Mouse (Mus musculus) heart, adult 2 months (tissue): ENCODE measurements around the gene Apon. TPM values are rescaled to one million over a fixed set of nuclear protein-coding genes. Genes with fewer than 3 reads are reported as not detected.
A peak's percentile ranks its signal among the peaks of the same experiment; 100 is the strongest.

Experiments used
- DNase-seq, 2 experiments: peaks; one replicate each; pipeline ENCODE4 v3.0.0; 2021
- H3K27ac ChIP-seq: fragments of 200-600 bp; 2 replicates; pipeline ENCODE4 v1.8.1; 2022
- H3K27me3 ChIP-seq: fragments of 200-500 bp; 2 replicates; pipeline ENCODE4 v1.6.1; 2012; ENCODE audit warnings: mild to moderate bottlenecking, low read length, inconsistent platforms, mixed read lengths; ENCODE audit not compliant: control insufficient read depth, insufficient read depth
- H3K36me3 ChIP-seq: fragments of 200-500 bp; 2 replicates; pipeline ENCODE4 v1.6.1; 2012; ENCODE audit warnings: low read length, inconsistent platforms; ENCODE audit not compliant: control insufficient read depth, insufficient read depth
- H3K4me1 ChIP-seq: fragments of 200-500 bp; 2 replicates; pipeline ENCODE4 v1.6.1; 2011; ENCODE audit warnings: low read length; ENCODE audit not compliant: control insufficient read depth, insufficient read depth
- H3K4me3 ChIP-seq: fragments of 200-600 bp; 2 replicates; pipeline ENCODE4 v1.8.1; 2022
- H3K79me2 ChIP-seq: fragments of 200-500 bp; replicated peaks from 2 replicates; pipeline ENCODE4 v1.6.1; 2012; ENCODE audit warnings: mild to moderate bottlenecking, inconsistent platforms, low read length, moderate library complexity, mixed read lengths; ENCODE audit not compliant: control insufficient read depth, insufficient read depth
- H3K9ac ChIP-seq: fragments of 200-500 bp; 2 replicates; pipeline ENCODE4 v1.6.1; 2012; ENCODE audit warnings: low read depth, mild to moderate bottlenecking, control low read depth, inconsistent platforms, low read length, mixed read lengths
- CTCF ChIP-seq: fragments of 200-600 bp; IDR thresholded peaks from 2 replicates; pipeline ENCODE4 v1.8.1; 2022; ENCODE audit warnings: antibody characterized with exemption, mild to moderate bottlenecking, moderate library complexity
- EP300 ChIP-seq: fragments of 200-500 bp; IDR thresholded peaks from 2 replicates; pipeline ENCODE4 v1.6.1; 2011; ENCODE audit warnings: low read depth, low read length, control low read depth; ENCODE audit not compliant: insufficient read depth
- POLR2A ChIP-seq: fragments of 200-500 bp; IDR thresholded peaks from 2 replicates; pipeline ENCODE4 v1.6.1; 2011; ENCODE audit warnings: mild to moderate bottlenecking, low read depth, low read length, control low read depth; ENCODE audit not compliant: insufficient read depth
- WGBS: fragments of 180-500 bp; shearing (Covaris S2); methylation state at CpG from one replicate; pipeline ENCODE4 v1.1.7; 2018; 5-methylcytosine and 5-hydroxymethylcytosine counted together
- intact Hi-C: fragments of 180-260 bp; cut with DNase I; formaldehyde crosslinking; loops from one replicate; pipeline ENCODE4 v1.15.1; 2025
- polyA plus RNA-seq: library from polyadenylated mRNA; depleted of rRNA; stranded (reverse); fragments of >200 nt; gene quantifications from 2 replicates; pipeline ENCODE4 v1.2.3, GENCODE M21; 2012
- total RNA-seq, 2 experiments: library from RNA; stranded (reverse); gene quantifications; 2 replicates each; pipeline ENCODE4 v1.2.3; 2021

The Apon gene
- total and polyA plus RNA-seq, 3 experiments, result not detected

DNA sequence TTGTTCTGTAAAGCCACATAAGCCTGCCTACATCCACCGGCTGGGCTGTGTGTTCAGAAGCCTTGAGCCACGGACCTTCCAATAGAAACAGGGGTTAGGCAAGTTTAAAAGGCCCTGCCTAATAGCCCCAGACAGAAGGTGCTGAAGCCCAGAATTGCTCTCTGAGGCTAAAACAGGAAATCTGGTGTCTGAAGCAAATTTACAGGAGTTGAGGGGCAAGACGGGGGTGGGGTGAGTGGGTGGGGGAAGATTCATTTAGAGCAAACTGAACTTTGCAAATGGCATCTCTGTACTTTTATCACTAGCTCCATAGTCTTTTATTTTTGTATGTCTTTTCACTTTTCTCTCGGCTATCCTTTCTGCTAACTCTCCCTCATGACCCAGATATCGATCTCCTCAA, 22.8 kb upstream of the Apon start:
- DNase-seq, result no peak
- TF ChIP-seq CTCF (no peak), POLR2A (no peak), EP300 (no peak)
- intact Hi-C loops, result no loop called here
- H3K27ac ChIP-seq, result peak overlapping the region; percentile 85
- no peaks in the 10 kb centered on the region for H3K27me3 ChIP-seq
- no peaks in the 10 kb centered on the region for H3K36me3 ChIP-seq
- peak overlapping the region; percentile 91 for H3K4me3 ChIP-seq
- H3K79me2 ChIP-seq, result no peaks in the 10 kb centered on the region
- H3K9ac ChIP-seq, result no peak overlapping the region
- WGBS, result 17% methylated on average over 5 of the region's 5 CpGs
- peaks cover 1% of the 10 kb centered on the region; the same call in 1 of the 2 replicates for H3K4me1 ChIP-seq

DNA sequence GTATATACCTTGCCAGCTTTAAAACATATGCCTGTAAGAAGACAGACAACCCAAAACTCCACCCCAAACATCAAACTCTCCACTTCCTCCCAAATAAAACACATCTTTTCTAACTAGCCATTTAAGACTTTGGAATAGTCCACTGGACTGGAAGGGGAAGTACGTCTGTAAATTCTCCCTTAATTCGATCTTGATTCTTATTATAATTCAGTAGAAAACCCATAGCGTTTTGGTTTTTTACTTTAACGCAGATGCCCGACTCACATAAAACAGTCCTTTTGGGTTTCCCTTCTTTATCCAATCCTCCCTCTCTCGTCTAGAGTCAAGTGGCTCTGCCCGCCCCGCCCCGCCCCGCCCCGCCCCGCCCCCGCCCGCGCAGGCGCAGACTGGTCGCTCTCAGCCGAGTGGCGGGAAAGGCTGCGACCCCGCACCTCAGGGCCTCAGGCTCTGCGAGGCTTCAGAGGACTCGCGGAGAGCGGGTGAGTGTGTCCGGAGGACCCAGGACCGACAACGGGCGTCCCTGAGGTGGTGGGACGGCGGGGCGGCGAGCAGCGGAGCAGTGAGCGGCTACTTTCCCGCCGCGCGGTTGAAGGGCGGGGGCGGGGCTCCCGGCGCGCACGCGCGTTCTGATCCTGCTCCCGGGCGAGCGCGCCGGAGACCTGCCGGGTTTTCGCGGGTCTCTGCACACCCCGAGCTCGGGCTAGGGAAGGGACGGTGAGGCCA, 22.0 kb upstream of the Apon start, which contains the start of gene Timeless:
Gene Timeless, plus strand, starts transcription at position 369 of the 723 bp plus-strand sequence.
- WGBS, result under 1% methylated on average over 58 of the region's 58 CpGs
- intact Hi-C loops, result loop anchor here (1.0 kb wide), 1 partner anchor 19 kb away; no protein-coding TSS in a partner anchor
- TF ChIP-seq EP300 (0 out of 2 replicates have a peak, but pooled peaks have one; percentile 37), POLR2A (peak; percentile 86), CTCF (no peak)

GRCm38 (mm10) chr10:128232420-128232985, 21.4 kb upstream of the Apon start:
- H3K27ac ChIP-seq, result peak overlapping the region; percentile 85
- no peaks in the 10 kb centered on the region for H3K79me2 ChIP-seq
- under 1% methylated on average over 14 of the region's 14 CpGs for WGBS
- H3K4me3 ChIP-seq, result peak overlapping the region; percentile 91
- H3K4me1 ChIP-seq, result peaks cover 1% of the 10 kb centered on the region; the same call in 1 of the 2 replicates
- no peaks in the 10 kb centered on the region for H3K36me3 ChIP-seq
- peak overlapping the region; percentile 68 for H3K9ac ChIP-seq
- peak; percentile 52 to 55 for DNase-seq
- no peaks in the 10 kb centered on the region for H3K27me3 ChIP-seq
- TF ChIP-seq CTCF, result peak; percentile 89
- TF ChIP-seq EP300, result no peak
- TF ChIP-seq POLR2A, result no peak
- intact Hi-C loops, result loop anchor here (1.0 kb wide), 1 partner anchor 19 kb away; no protein-coding TSS in a partner anchor

More for the DNA sequence above, 22.0 kb upstream of the Apon start, which contains the start of gene Timeless:
- no peaks in the 10 kb centered on the region for H3K27me3 ChIP-seq
- DNase-seq, result peak; percentile 93 to 96
- no peaks in the 10 kb centered on the region for H3K79me2 ChIP-seq
- H3K9ac ChIP-seq, result peak within 1 kb of the TSS; percentile 68
- H3K4me1 ChIP-seq, result peaks cover 1% of the 10 kb centered on the region; the same call in 1 of the 2 replicates
- H3K27ac ChIP-seq, result peak within 1 kb of the TSS; percentile 85
- peak within 1 kb of the TSS; percentile 91 for H3K4me3 ChIP-seq
- H3K36me3 ChIP-seq, result no peaks in the 10 kb centered on the region

- DNase-seq, result no peak
- H3K27me3 ChIP-seq, result no peaks in the 10 kb centered on the region
- no peak overlapping the region for H3K27ac ChIP-seq
- H3K4me1 ChIP-seq, result peaks cover 3% of the 10 kb centered on the region
- H3K36me3 ChIP-seq, result no peaks in the 10 kb centered on the region
- H3K4me3 ChIP-seq, result no peak overlapping the region
- intact Hi-C loops, result no loop called here
- H3K79me2 ChIP-seq, result no peaks in the 10 kb centered on the region
- no peak for TF ChIP-seq POLR2A
- TF ChIP-seq CTCF, result no peak
- no peak for TF ChIP-seq EP300
- no peak overlapping the region for H3K9ac ChIP-seq
- 72% methylated on average over 4 of the region's 4 CpGs for WGBS
These were observed 17.6 kb upstream of the Apon start for GRCm38 (mm10) chr10:128236321-128236720.

DNA sequence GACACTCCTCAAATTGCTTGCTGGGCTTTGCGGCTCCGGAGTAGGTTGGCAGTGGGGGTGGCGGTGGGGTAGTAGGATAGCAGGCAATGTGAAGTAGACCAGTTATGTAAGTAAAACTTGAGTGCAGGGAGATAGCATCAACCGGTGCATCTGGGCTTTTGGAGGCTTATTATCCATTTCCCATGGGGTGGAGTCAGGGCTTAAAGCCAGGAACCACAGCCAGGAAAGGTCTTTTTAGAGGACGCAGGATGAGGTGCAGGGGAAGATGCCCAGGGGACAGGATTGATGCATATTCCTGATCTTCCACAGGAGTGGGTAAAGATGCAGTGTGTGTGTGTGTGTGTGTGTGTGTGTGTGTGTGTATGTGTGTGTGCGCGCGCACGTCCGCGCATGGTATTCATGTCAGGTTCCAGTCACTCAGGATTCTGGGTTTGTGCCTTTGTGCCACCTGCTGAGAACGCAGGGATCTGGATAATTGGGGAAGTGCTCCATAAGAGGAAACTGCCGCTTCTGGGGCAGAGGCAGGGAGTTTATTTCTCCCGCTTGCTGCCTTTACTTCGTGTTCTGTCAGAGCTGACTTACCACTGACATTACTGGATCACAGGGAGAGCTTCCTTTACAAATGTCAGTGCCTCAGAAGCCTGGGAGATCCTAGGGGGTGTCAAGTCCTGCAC, 16.0 kb upstream of the Apon start:
- peak; percentile 61 to 71 for DNase-seq
- Histone ChIP-seq H3K27ac (peak overlapping the region; percentile 36), H3K4me3 (no peak overlapping the region), H3K79me2 (no peaks in the 10 kb centered on the region), H3K9ac (no peak overlapping the region), H3K27me3 (no peaks in the 10 kb centered on the region), H3K36me3 (no peaks in the 10 kb centered on the region), H3K4me1 (peaks cover 4% of the 10 kb centered on the region)
- TF ChIP-seq CTCF (no peak), EP300 (peak; percentile 90), POLR2A (no peak)
- intact Hi-C loops, result no loop called here
- 34% methylated on average over 15 of the region's 15 CpGs for WGBS
